Mouse (Mus musculus): ENCODE measurements at regions not wholly inside any gene's neighbourhood (a gene's known extent, or its start where the extent isn't known, plus 50 kb on each side); places are given as distances from the start of the nearest gene placed in this dataset.
"Not testable (repeated sequence)": the region's sequence is repeated elsewhere in the genome, so short reads cannot be mapped to it uniquely, and the experiment has no call there.

- H3K4me3 ChIP-seq (ENCODE audit: insufficient read depth, low read depth, low read length) = peak overlapping the region; percentile 26; the same call in 1 of the 2 replicates
- no peaks in the 10 kb centered on the region; the same call in 1 of the 2 replicates for H3K4me1 ChIP-seq (ENCODE audit: control insufficient read depth, insufficient read depth, insufficient read length, low read length)
- H3K27ac ChIP-seq (replicated peaks; ENCODE audit: low read depth, low read length) = no peak overlapping the region
Observed at GRCm38 (mm10) chr4:44424831-44425704, 124.4 kb downstream of the Melk start.

DNA sequence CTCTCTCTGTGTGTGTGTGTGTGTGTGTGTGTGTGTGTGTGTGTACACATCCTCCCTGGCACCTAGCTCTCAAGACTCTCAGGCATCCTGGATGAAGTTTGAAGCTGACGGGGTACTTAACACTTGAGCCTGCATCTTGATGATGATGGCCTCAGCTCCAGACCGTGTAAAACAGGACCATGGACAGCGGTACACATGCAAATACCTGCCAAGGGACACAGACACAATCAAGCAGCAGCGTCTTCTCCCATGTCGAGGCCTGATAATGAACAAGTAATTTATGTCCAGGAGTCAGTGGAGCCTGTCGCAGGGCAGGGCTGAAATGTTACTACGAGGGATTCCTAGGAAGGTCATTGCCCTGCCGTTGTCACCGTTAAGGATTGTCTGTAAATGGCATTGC is 133.9 kb downstream of the Melk start:
- Histone ChIP-seq H3K4me3 (ENCODE audit: insufficient read depth, low read depth, low read length) (no peak overlapping the region), H3K4me1 (ENCODE audit: control insufficient read depth, insufficient read depth, insufficient read length, low read length) (no peaks in the 10 kb centered on the region), H3K27ac (replicated peaks; ENCODE audit: low read depth, low read length) (no peak overlapping the region)

GRCm38 (mm10) chr4:44445511-44445910 is 144.8 kb downstream of the Melk start:
- Histone ChIP-seq H3K27ac (replicated peaks; ENCODE audit: low read depth, low read length) (no peak overlapping the region), H3K4me3 (ENCODE audit: insufficient read depth, low read depth, low read length) (no peak overlapping the region), H3K4me1 (ENCODE audit: control insufficient read depth, insufficient read depth, insufficient read length, low read length) (peaks cover 6% of the 10 kb centered on the region)

DNA sequence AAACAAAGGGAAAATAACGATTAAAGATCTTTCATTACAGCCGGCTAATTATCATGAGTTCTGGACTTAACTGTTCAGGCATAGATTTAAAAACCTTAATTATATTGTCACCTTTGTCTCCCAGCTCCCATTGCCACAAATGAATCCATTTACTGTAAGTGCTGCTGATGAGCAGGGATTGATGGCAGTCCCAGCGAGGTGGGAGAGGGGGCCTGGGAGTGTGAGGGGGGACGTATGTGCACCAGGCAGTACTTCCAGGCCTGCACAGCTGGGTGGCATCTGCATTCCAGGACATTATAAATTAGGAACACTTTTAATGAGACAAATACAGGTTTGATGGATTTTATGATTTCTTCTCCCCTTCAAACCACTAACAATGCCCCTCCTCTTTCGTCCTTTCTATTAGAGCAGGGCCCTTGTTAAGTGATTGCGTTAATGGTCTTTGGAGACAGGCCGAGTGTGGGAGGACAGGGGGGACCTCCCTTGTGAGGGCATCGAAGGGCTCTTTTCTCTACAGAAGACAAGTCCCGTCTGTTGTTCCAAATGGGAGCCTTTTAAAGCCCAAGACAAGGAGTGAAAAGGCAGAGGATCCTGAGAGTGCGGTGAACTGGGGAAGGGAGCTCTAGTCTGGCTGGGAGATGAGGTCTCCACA is 150.3 kb downstream of the Melk start:
- Histone ChIP-seq H3K27ac (replicated peaks; ENCODE audit: low read depth, low read length) (no peak overlapping the region), H3K4me1 (ENCODE audit: control insufficient read depth, insufficient read depth, insufficient read length, low read length) (no peaks in the 10 kb centered on the region), H3K4me3 (ENCODE audit: insufficient read depth, low read depth, low read length) (no peak overlapping the region)

GRCm38 (mm10) chr4:44452043-44452618 is 151.5 kb downstream of the Melk start:
- H3K27ac ChIP-seq (replicated peaks; ENCODE audit: low read depth, low read length) = no peak overlapping the region
- H3K4me1 ChIP-seq (ENCODE audit: control insufficient read depth, insufficient read depth, insufficient read length, low read length) = peaks cover 1% of the 10 kb centered on the region; the same call in 1 of the 2 replicates
- no peak overlapping the region for H3K4me3 ChIP-seq (ENCODE audit: insufficient read depth, low read depth, low read length)

- no peak overlapping the region for H3K27ac ChIP-seq (replicated peaks; ENCODE audit: low read depth, low read length)
- H3K4me3 ChIP-seq (ENCODE audit: insufficient read depth, low read depth, low read length) = no peak overlapping the region
- H3K4me1 ChIP-seq (ENCODE audit: control insufficient read depth, insufficient read depth, insufficient read length, low read length) = peaks cover 6% of the 10 kb centered on the region; the same call in 1 of the 2 replicates
Observed at GRCm38 (mm10) chr4:44453552-44453951, 152.9 kb downstream of the Melk start.

GRCm38 (mm10) chr4:44455851-44456250 is 155.2 kb downstream of the Melk start:
- Histone ChIP-seq H3K4me3 (ENCODE audit: insufficient read depth, low read depth, low read length) (no peak overlapping the region), H3K4me1 (ENCODE audit: control insufficient read depth, insufficient read depth, insufficient read length, low read length) (peaks cover 7% of the 10 kb centered on the region), H3K27ac (replicated peaks; ENCODE audit: low read depth, low read length) (0 out of 2 replicates have a peak overlapping the region, but pooled peaks have one; percentile 6)

GRCm38 (mm10) chr4:44473511-44473910 is 172.8 kb downstream of the Melk start:
- H3K4me3 ChIP-seq (ENCODE audit: insufficient read depth, low read depth, low read length) = not testable (repeated sequence)

More at GRCm38 (mm10) chr4:44473511-44473910, 172.8 kb downstream of the Melk start:
- not testable (repeated sequence) for H3K4me1 ChIP-seq (ENCODE audit: control insufficient read depth, insufficient read depth, insufficient read length, low read length); H3K27ac ChIP-seq (replicated peaks; ENCODE audit: low read depth, low read length)

Measured in brown adipose tissue, adult 24 weeks (tissue).